Mouse (Mus musculus): ENCODE measurements at regions not wholly inside any gene's neighbourhood (a gene's known extent, or its start where the extent isn't known, plus 50 kb on each side); places are given as distances from the start of the nearest gene placed in this dataset. TPM values are rescaled to one million over a fixed set of nuclear protein-coding genes. Genes with fewer than 3 reads are reported as not detected.

DNA sequence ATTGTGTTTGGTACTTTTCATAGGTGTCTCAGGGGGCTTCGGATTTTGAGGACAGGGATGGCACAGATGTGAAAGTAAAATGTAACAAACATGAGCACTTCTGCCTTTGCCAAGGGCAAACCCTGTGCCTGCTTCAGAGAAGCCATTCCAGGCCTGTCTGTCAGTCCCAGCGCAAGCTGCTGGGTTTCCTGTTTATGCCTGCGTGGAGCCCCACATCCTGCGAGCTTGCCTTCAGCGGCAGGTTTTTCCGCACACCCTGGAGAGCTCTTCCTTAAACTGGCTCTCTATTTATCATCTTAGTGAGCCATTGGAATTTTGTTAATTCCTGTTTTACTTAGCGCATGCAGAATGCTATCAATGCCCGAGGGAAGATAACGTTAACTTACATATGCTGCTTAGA, 159.5 kb downstream of the Zfp281 start:
- Histone ChIP-seq H3K36me3 (no peaks in the 10 kb centered on the region), H3K27me3 (replicated peaks) (no peaks in the 10 kb centered on the region), H3K4me1 (peaks cover 25% of the 10 kb centered on the region), H3K27ac (replicated peaks) (no peak overlapping the region), H3K9ac (no peak overlapping the region), H3K4me2 (no peak overlapping the region), H3K4me3 (no peak overlapping the region), H3K9me3 (no peaks in the 10 kb centered on the region)
- ATAC-seq (ENCODE audit: extremely low read depth, insufficient number of reproducible peaks, low FRiP score, low TSS enrichment), result no peak
- 41% methylated on average over 9 of the region's 9 CpGs for WGBS

GRCm38 (mm10) chr1:136788979-136789513, 164.3 kb downstream of the Zfp281 start:
- Histone ChIP-seq H3K9ac (no peak overlapping the region), H3K4me1 (peaks cover 5% of the 10 kb centered on the region; the same call in 1 of the 2 replicates), H3K36me3 (no peaks in the 10 kb centered on the region), H3K4me2 (no peak overlapping the region), H3K27me3 (replicated peaks) (no peaks in the 10 kb centered on the region), H3K4me3 (no peak overlapping the region), H3K9me3 (no peaks in the 10 kb centered on the region), H3K27ac (replicated peaks) (no peak overlapping the region)
- WGBS, result 63% methylated on average over 30 of the region's 30 CpGs
- ATAC-seq (ENCODE audit: extremely low read depth, insufficient number of reproducible peaks, low FRiP score, low TSS enrichment), result no peak

- no peaks in the 10 kb centered on the region for H3K27me3 ChIP-seq (replicated peaks)
- no peaks in the 10 kb centered on the region for H3K36me3 ChIP-seq
- no peak overlapping the region for H3K4me3 ChIP-seq
- no peak overlapping the region for H3K4me2 ChIP-seq
- no peak overlapping the region for H3K9ac ChIP-seq
- 81% methylated on average over 1 of the region's 1 CpGs for WGBS
- ATAC-seq (ENCODE audit: extremely low read depth, insufficient number of reproducible peaks, low FRiP score, low TSS enrichment), result no peak
- H3K9me3 ChIP-seq, result no peaks in the 10 kb centered on the region
- no peaks in the 10 kb centered on the region for H3K4me1 ChIP-seq
- H3K27ac ChIP-seq (replicated peaks), result no peak overlapping the region
Observed at GRCm38 (mm10) chr1:136791641-136792040, 166.9 kb downstream of the Zfp281 start.

Small RNA genes lying in the stretch of these regions (microRNA-seq; reads per million reads assigned to microRNA genes)
- gene Gm22132, result not detected

All from heart, embryonic 13.5 days (tissue).